Mouse (Mus musculus): ENCODE results near the gene Fndc5. TPM values are rescaled to one million over a fixed set of nuclear protein-coding genes. Genes with fewer than 3 reads are reported as not detected.
A peak's percentile ranks its signal among the peaks of the same experiment; 100 is the strongest.

Gene Fndc5
- polyA plus RNA-seq, 1 experiment, result 0.06 TPM

GRCm38 (mm10) chr4:129134799-129135585 lies 1.8 kb upstream of the Fndc5 start:
- peaks cover 49% of the 10 kb centered on the region for H3K4me1 ChIP-seq (ENCODE audit: control insufficient read depth)
- peaks cover 5% of the 10 kb centered on the region; the same call in 1 of the 2 replicates for H3K9me3 ChIP-seq (ENCODE audit: control insufficient read depth, low read length)
- H3K36me3 ChIP-seq (ENCODE audit: control insufficient read depth), result no peaks in the 10 kb centered on the region
- no peak overlapping the region for H3K4me3 ChIP-seq (replicated peaks)
- H3K27me3 ChIP-seq (ENCODE audit: control insufficient read depth), result peaks cover 88% of the 10 kb centered on the region
- TF ChIP-seq GATA1 (IDR thresholded peaks at IDR 0.05; ENCODE audit: low read length) (no peak), TAL1 (IDR thresholded peaks at IDR 0.05; ENCODE audit: low read length) (no peak)

DNA sequence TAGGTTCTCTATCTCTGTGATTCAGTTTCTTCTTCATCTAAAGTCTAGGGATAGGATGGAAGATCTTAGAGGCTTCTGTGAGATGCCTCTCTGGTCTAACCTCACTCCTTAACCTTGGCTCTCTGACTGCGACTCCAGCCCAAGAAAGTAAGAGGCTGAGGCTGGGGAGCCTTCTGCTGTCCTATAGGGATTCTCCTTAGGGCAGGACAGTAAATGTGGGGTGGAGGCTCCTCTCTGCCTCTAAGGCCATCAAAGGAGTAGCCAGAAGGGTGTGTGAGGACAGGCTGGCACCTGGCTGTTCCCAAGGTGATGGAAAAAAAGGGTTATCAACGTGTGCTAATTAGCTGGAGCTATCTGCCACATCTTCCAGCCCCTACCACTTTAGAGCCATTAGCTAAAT lies 1.2 kb upstream of the Fndc5 start:
- H3K27me3 ChIP-seq (ENCODE audit: control insufficient read depth), result peaks cover 83% of the 10 kb centered on the region
- H3K36me3 ChIP-seq (ENCODE audit: control insufficient read depth), result no peaks in the 10 kb centered on the region
- peaks cover 51% of the 10 kb centered on the region for H3K4me1 ChIP-seq (ENCODE audit: control insufficient read depth)
- TF ChIP-seq TAL1 (IDR thresholded peaks at IDR 0.05; ENCODE audit: low read length) (no peak), GATA1 (IDR thresholded peaks at IDR 0.05; ENCODE audit: low read length) (no peak)
- H3K9me3 ChIP-seq (ENCODE audit: control insufficient read depth, low read length), result peaks cover 5% of the 10 kb centered on the region; the same call in 1 of the 2 replicates
- H3K4me3 ChIP-seq (replicated peaks), result no peak overlapping the region

- Histone ChIP-seq H3K36me3 (ENCODE audit: control insufficient read depth) (no peaks in the 10 kb centered on the region), H3K4me1 (ENCODE audit: control insufficient read depth) (peaks cover 52% of the 10 kb centered on the region), H3K4me3 (replicated peaks) (peak overlapping the region; percentile 39), H3K27me3 (ENCODE audit: control insufficient read depth) (peaks cover 77% of the 10 kb centered on the region), H3K9me3 (ENCODE audit: control insufficient read depth, low read length) (peaks cover 5% of the 10 kb centered on the region; the same call in 1 of the 2 replicates)
- no peak for TF ChIP-seq GATA1 (IDR thresholded peaks at IDR 0.05; ENCODE audit: low read length)
- TF ChIP-seq TAL1 (IDR thresholded peaks at IDR 0.05; ENCODE audit: low read length), result no peak
These were observed 615 bp upstream of the Fndc5 start for GRCm38 (mm10) chr4:129136189-129136578.

DNA sequence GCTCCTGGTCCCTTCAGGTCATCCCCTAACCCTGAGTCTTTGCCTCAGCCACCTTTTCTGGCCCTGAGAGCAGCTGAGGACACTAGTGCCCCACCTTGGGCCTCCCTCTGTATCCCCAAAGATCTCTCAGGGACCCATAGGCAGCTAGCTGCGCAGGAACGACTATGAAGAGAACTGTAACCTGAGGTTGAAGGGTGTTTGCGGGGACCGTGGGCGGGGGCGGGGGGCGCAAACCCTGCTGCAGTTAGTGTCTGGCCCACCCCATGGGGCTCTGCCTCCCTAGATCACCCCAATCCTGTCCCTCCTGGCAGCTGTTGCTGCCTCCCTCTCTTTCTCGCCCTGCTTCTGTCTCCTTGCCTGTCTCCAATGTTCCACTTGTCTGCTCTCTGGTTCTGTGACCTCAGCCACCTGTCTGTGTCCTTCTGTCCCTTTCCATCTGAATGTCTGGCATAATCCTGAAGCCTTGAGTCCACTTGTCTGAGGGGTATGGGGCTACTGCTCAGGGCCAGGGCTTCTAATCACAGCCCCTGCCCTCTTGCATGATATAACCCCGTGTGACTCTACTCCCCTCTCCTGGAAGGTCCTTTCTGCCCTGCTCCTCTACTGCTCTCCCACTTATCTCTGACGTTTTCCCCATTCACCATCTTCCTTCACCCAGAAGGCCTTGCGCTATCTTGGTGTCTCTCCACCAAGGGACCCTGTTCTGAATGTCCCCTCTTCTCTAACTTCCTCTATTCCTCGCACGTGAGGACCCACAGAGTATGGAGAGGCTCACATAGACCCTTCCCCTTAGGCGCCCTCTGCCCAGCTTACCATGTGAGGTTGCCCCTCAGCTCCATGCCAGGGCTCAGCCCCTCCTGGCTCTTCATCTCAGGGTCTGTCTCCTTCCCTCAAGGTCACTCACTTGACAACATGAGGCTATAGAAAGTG lies 858 bp downstream of the Fndc5 start:
- Histone ChIP-seq H3K9me3 (ENCODE audit: control insufficient read depth, low read length) (peaks cover 5% of the 10 kb centered on the region; the same call in 1 of the 2 replicates), H3K36me3 (ENCODE audit: control insufficient read depth) (peaks cover 2% of the 10 kb centered on the region; the same call in 1 of the 2 replicates), H3K4me3 (replicated peaks) (no peak overlapping the region), H3K4me1 (ENCODE audit: control insufficient read depth) (peaks cover 66% of the 10 kb centered on the region), H3K27me3 (ENCODE audit: control insufficient read depth) (peaks cover 63% of the 10 kb centered on the region)
- no peak for TF ChIP-seq GATA1 (IDR thresholded peaks at IDR 0.05; ENCODE audit: low read length)
- no peak for TF ChIP-seq TAL1 (IDR thresholded peaks at IDR 0.05; ENCODE audit: low read length)

- H3K4me1 ChIP-seq (ENCODE audit: control insufficient read depth), result peaks cover 69% of the 10 kb centered on the region
- peak overlapping the region; percentile 48 for H3K4me3 ChIP-seq (replicated peaks)
- TF ChIP-seq TAL1 (IDR thresholded peaks at IDR 0.05; ENCODE audit: low read length) (peak; percentile 75), GATA1 (IDR thresholded peaks at IDR 0.05; ENCODE audit: low read length) (peak; percentile 79)
- H3K9me3 ChIP-seq (ENCODE audit: control insufficient read depth, low read length), result peaks cover 5% of the 10 kb centered on the region; the same call in 1 of the 2 replicates
- H3K36me3 ChIP-seq (ENCODE audit: control insufficient read depth), result peaks cover 11% of the 10 kb centered on the region
- H3K27me3 ChIP-seq (ENCODE audit: control insufficient read depth), result peaks cover 44% of the 10 kb centered on the region
These were observed 2.8 kb downstream of the Fndc5 start for GRCm38 (mm10) chr4:129139642-129140041.

GRCm38 (mm10) chr4:129140808-129141207 lies 4.0 kb downstream of the Fndc5 start:
- Histone ChIP-seq H3K27me3 (ENCODE audit: control insufficient read depth) (peaks cover 32% of the 10 kb centered on the region), H3K4me3 (replicated peaks) (no peak overlapping the region), H3K36me3 (ENCODE audit: control insufficient read depth) (peaks cover 15% of the 10 kb centered on the region), H3K4me1 (ENCODE audit: control insufficient read depth) (peaks cover 67% of the 10 kb centered on the region), H3K9me3 (ENCODE audit: control insufficient read depth, low read length) (peaks cover 5% of the 10 kb centered on the region; the same call in 1 of the 2 replicates)
- no peak for TF ChIP-seq TAL1 (IDR thresholded peaks at IDR 0.05; ENCODE audit: low read length)
- peak; percentile 73 for TF ChIP-seq GATA1 (IDR thresholded peaks at IDR 0.05; ENCODE audit: low read length)

DNA sequence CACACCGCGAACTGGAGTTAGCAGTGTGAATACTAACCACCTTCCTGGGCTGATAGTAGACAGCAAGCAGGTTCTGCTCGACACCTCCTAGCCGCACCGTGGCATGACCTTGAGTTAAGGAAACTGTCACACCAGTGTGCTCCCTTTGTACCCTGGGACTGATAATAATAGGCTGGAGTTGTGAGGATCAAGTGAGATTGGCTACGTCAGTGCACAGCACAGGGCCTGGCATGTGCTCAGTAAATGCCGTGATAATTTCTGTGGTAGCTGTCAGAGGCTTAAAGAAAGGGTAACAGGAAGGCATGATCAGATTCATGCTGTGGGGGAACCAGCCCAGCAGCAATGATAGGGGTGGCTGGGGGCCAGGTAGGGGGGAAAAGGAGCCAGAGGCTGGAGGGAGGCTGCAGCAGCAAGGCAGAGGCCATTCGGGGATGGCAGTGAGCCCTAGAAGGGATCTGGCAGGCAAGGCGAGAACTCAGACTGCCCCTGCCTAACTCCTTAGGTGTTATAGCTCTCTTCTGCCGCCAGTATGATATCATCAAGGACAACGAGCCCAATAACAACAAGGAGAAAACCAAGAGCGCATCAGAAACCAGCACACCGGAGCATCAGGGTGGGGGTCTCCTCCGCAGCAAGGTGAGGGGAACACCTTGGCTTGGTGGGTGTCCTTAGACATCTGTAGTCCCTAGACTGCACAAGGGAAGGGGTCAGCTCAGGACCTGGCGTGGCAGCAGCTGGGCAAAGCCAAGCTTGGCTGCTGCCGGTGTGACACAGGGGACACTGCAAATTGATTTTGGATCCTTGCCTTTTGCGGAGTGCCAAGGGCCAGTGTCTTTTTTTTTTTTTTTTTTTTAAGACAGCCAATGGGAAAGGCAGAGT lies 5.0 kb downstream of the Fndc5 start:
- H3K36me3 ChIP-seq (ENCODE audit: control insufficient read depth), result peaks cover 17% of the 10 kb centered on the region
- H3K4me1 ChIP-seq (ENCODE audit: control insufficient read depth), result peaks cover 64% of the 10 kb centered on the region
- H3K9me3 ChIP-seq (ENCODE audit: control insufficient read depth, low read length), result peaks cover 5% of the 10 kb centered on the region; the same call in 1 of the 2 replicates
- TF ChIP-seq TAL1 (IDR thresholded peaks at IDR 0.05; ENCODE audit: low read length) (no peak), GATA1 (IDR thresholded peaks at IDR 0.05; ENCODE audit: low read length) (no peak)
- no peak overlapping the region for H3K4me3 ChIP-seq (replicated peaks)
- H3K27me3 ChIP-seq (ENCODE audit: control insufficient read depth), result peaks cover 22% of the 10 kb centered on the region

- no peak for TF ChIP-seq GATA1 (IDR thresholded peaks at IDR 0.05; ENCODE audit: low read length)
- TF ChIP-seq TAL1 (IDR thresholded peaks at IDR 0.05; ENCODE audit: low read length), result no peak
- H3K27me3 ChIP-seq (ENCODE audit: control insufficient read depth), result peaks cover 15% of the 10 kb centered on the region
- H3K4me3 ChIP-seq (replicated peaks), result no peak overlapping the region
- H3K36me3 ChIP-seq (ENCODE audit: control insufficient read depth), result peaks cover 19% of the 10 kb centered on the region
- H3K4me1 ChIP-seq (ENCODE audit: control insufficient read depth), result peaks cover 56% of the 10 kb centered on the region
- no peaks in the 10 kb centered on the region; the same call in 1 of the 2 replicates for H3K9me3 ChIP-seq (ENCODE audit: control insufficient read depth, low read length)
These were observed 5.7 kb downstream of the Fndc5 start for GRCm38 (mm10) chr4:129142439-129143045.
